Mouse (Mus musculus) heart, postnatal 0 days (tissue): ENCODE measurements around the gene Ppp1r21.

Experiments
- CTCF ChIP-seq: IDR thresholded peaks from 2 replicates; pipeline ENCODE4 v1.5.1; 2016; ENCODE audit warnings: antibody characterized with exemption, control low read depth, low read depth
- EP300 ChIP-seq: IDR thresholded peaks from 2 replicates; pipeline ENCODE4 v1.6.1; 2016; ENCODE audit warnings: antibody characterized with exemption, low read depth

DNA sequence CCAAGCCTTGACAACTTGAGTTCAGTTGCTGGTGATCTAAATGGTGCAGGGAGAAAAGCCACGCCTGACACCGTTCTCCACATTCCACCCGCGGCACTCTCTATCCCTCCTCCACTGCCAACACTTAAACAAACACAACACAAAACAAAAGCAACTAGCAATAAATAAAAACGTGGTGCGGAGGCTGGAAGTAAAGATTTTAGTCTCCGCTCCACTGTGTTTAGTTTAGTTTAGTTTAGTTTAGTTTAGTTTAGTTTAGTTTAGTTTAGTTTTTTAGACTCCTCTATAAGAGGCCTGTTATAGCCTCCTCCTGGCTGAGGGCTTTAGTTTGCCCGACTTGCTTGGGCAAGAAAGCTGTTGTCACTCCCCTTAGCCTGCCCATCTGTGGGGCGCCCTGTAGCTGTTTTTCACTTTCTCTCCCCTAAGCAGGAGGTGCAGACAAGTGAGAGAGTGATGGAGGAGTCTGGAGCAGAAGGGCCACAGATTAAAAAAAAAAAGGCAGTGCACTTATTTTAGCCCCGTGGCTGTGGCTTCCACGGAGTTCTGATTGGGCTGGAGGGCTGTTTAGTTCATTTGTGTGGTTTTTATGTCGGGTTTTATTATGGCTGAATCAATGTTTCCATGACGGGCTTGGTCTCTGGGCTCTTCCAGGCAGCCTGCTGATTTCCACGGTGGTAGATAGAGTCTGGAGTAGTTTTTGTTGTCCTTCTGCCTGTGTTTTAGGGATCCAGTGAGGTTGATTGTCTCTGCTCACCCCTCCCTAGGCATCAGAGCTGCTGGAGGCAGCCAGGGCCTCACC, 68.9 kb downstream of the Ppp1r21 start:
- TF ChIP-seq CTCF, result no peak; the same call in 1 of the 2 replicates
- no peak for TF ChIP-seq EP300
